In genomic region chr13:95957134-95957533, GRCm38 (mm10) we compare ENCODE assay signal across 11 mouse cellular contexts.
DNase-seq lines count a peak whose midpoint lies in the region; ATAC-seq lines count a peak whose summit lies in the region.
"Had no signal": no experiment of that assay in that cellular context is flagged by ENCODE, and none has a peak within 500 bp of the region (broad histone marks: within the 10 kb centered on the region; RNA-seq: fewer than 3 reads in every experiment).

No protein-coding gene starts in this region.

- DNase-seq in hindbrain, embryonic 10.5 days (ENCODE audit: low spot score), result no peak
- no peak for DNase-seq in hindbrain, embryonic 11.5 days (ENCODE audit: low spot score)
- peak; percentile 34 for DNase-seq in thymus, postnatal 4 days
- DNase-seq in thymus, postnatal 36 days, result no peak
- DNase-seq in kidney, postnatal 4 days, result peak; percentile 16 to 38
- no peak for DNase-seq in frontal cortex, postnatal 10 days (ENCODE audit: low spot score in 2 of 2)
- DNase-seq in cerebellum, adult 8-10 months, result no peak
- DNase-seq: cerebellum, adult 2 months had no signal

- H3K36me3 ChIP-seq in hindbrain, embryonic 10.5 days, result no peaks in the 10 kb centered on the region
- H3K36me3 ChIP-seq in hindbrain, embryonic 11.5 days (ENCODE audit: control insufficient read depth, insufficient read depth, low read length), result no peaks in the 10 kb centered on the region
- H3K36me3 ChIP-seq: embryonic facial prominence, embryonic 13.5 days had no signal

- peaks cover 6% of the 10 kb centered on the region for H3K27me3 ChIP-seq in hindbrain, embryonic 10.5 days (ENCODE audit: insufficient read depth, poor library complexity, severe bottlenecking)
- H3K27me3 ChIP-seq in hindbrain, embryonic 11.5 days (ENCODE audit: control insufficient read depth, insufficient read depth, low read length), result no peaks in the 10 kb centered on the region
- H3K27me3 ChIP-seq: embryonic facial prominence, embryonic 13.5 days had no signal

- no peaks in the 10 kb centered on the region for H3K9me3 ChIP-seq in hindbrain, embryonic 10.5 days
- no peaks in the 10 kb centered on the region for H3K9me3 ChIP-seq in hindbrain, embryonic 11.5 days (ENCODE audit: control insufficient read depth, low read length)
- H3K9me3 ChIP-seq: embryonic facial prominence, embryonic 13.5 days had no signal

- H3K4me3 ChIP-seq in hindbrain, embryonic 10.5 days, result no peak overlapping the region
- H3K4me3 ChIP-seq in hindbrain, embryonic 11.5 days (ENCODE audit: low read depth, low read length), result no peak overlapping the region
- H3K4me3 ChIP-seq: embryonic facial prominence, embryonic 13.5 days had no signal

- H3K4me2 ChIP-seq in hindbrain, embryonic 11.5 days (replicated peaks; ENCODE audit: low read depth, low read length), result no peak overlapping the region
- H3K4me2 ChIP-seq: embryonic facial prominence, embryonic 13.5 days had no signal

- no peak overlapping the region for H3K9ac ChIP-seq in hindbrain, embryonic 11.5 days (ENCODE audit: low read depth, low read length)
- H3K9ac ChIP-seq: embryonic facial prominence, embryonic 13.5 days had no signal

- peaks cover 41% of the 10 kb centered on the region for H3K4me1 ChIP-seq in hindbrain, embryonic 10.5 days (replicated peaks)
- H3K4me1 ChIP-seq in hindbrain, embryonic 11.5 days (replicated peaks; ENCODE audit: control insufficient read depth, insufficient read depth, low read length), result peaks cover 2% of the 10 kb centered on the region; the same call in 1 of the 2 replicates

- 84% methylated on average over 10 of the region's 10 CpGs for WGBS in hindbrain, embryonic 10.5 days
- WGBS in hindbrain, embryonic 11.5 days, result 81% methylated on average over 10 of the region's 10 CpGs

- ATAC-seq in hindbrain, embryonic 11.5 days (ENCODE audit: low FRiP score), result no peak
- ATAC-seq in megakaryocyte progenitor cell, adult 5-6 weeks (replicated peaks; ENCODE audit: poor library complexity), result peak; percentile 45
- ATAC-seq: hindbrain, embryonic 16.5 days had no signal

- 0 out of 2 replicates have a peak overlapping the region, but pooled peaks have one; percentile 5 for H3K27ac ChIP-seq in hindbrain, embryonic 10.5 days
- H3K27ac ChIP-seq in hindbrain, embryonic 11.5 days (ENCODE audit: low read depth, low read length), result no peak overlapping the region
- H3K27ac ChIP-seq: embryonic facial prominence, embryonic 13.5 days had no signal

Comparison
In these comparisons a context has a peak if more than half of its experiments do, and no peak if none do; other contexts are left out.
1. DNase-seq: peak in thymus, postnatal 4 days (single experiment) and kidney, postnatal 4 days (2 of 2); none in hindbrain, embryonic 10.5 days (single experiment), hindbrain, embryonic 11.5 days (single experiment), thymus, postnatal 36 days (0 of 2), frontal cortex, postnatal 10 days (0 of 2) and cerebellum, adult 8-10 months (single experiment).